Comparison of ENCODE assay signal across 8 mouse cellular contexts in genomic region chr16:91541573-91542081, GRCm38 (mm10). TPM values are rescaled to one million over a fixed set of nuclear protein-coding genes. Genes with fewer than 3 reads are reported as not detected.
DNase-seq lines count a peak whose midpoint lies in the region; ATAC-seq lines count a peak whose summit lies in the region.

No protein-coding gene starts in this region.

- WGBS in kidney, embryonic 16.5 days, result 34% methylated on average over 10 of the region's 10 CpGs
- WGBS in embryonic facial prominence, embryonic 11.5 days, result 43% methylated on average over 10 of the region's 10 CpGs
- 42% methylated on average over 10 of the region's 10 CpGs for WGBS in midbrain, embryonic 10.5 days

- no peak overlapping the region for H3K27ac ChIP-seq in kidney, embryonic 16.5 days (ENCODE audit: low read length)
- H3K27ac ChIP-seq in embryonic facial prominence, embryonic 11.5 days (replicated peaks; ENCODE audit: low read depth, low read length), result no peak overlapping the region
- no peak overlapping the region for H3K27ac ChIP-seq in midbrain, embryonic 10.5 days (replicated peaks)

- no peaks in the 10 kb centered on the region for H3K9me3 ChIP-seq in kidney, embryonic 16.5 days (ENCODE audit: low read length)
- no peaks in the 10 kb centered on the region for H3K9me3 ChIP-seq in embryonic facial prominence, embryonic 11.5 days (replicated peaks; ENCODE audit: control insufficient read depth, low read length)
- H3K9me3 ChIP-seq in midbrain, embryonic 10.5 days (replicated peaks), result no peaks in the 10 kb centered on the region

- H3K36me3 ChIP-seq in kidney, embryonic 16.5 days (ENCODE audit: insufficient read depth, low read length), result no peaks in the 10 kb centered on the region
- no peaks in the 10 kb centered on the region for H3K36me3 ChIP-seq in embryonic facial prominence, embryonic 11.5 days (replicated peaks; ENCODE audit: control insufficient read depth, insufficient read depth, low read depth, low read length)
- no peaks in the 10 kb centered on the region for H3K36me3 ChIP-seq in midbrain, embryonic 10.5 days

- no peak overlapping the region; the same call in 1 of the 2 replicates for H3K9ac ChIP-seq in kidney, embryonic 16.5 days (replicated peaks; ENCODE audit: low read length)
- peak overlapping the region; percentile 4; the same call in 1 of the 2 replicates for H3K9ac ChIP-seq in embryonic facial prominence, embryonic 11.5 days (replicated peaks; ENCODE audit: low read length)

- peaks cover 28% of the 10 kb centered on the region for H3K4me1 ChIP-seq in kidney, embryonic 16.5 days (ENCODE audit: insufficient read depth, low read length)
- no peaks in the 10 kb centered on the region for H3K4me1 ChIP-seq in embryonic facial prominence, embryonic 11.5 days (ENCODE audit: control insufficient read depth, insufficient read depth, low read length)
- peaks cover 15% of the 10 kb centered on the region for H3K4me1 ChIP-seq in midbrain, embryonic 10.5 days

- H3K27me3 ChIP-seq in kidney, embryonic 16.5 days (ENCODE audit: insufficient read depth, low read length), result no peaks in the 10 kb centered on the region
- H3K27me3 ChIP-seq in embryonic facial prominence, embryonic 11.5 days (ENCODE audit: control insufficient read depth, insufficient read depth, low read length), result no peaks in the 10 kb centered on the region
- H3K27me3 ChIP-seq in midbrain, embryonic 10.5 days (ENCODE audit: low read depth, poor library complexity, severe bottlenecking), result peaks cover 23% of the 10 kb centered on the region

- ATAC-seq in kidney, embryonic 16.5 days (ENCODE audit: low FRiP score, low TSS enrichment), result no peak
- ATAC-seq in embryonic facial prominence, embryonic 11.5 days (replicated peaks; ENCODE audit: insufficient number of reproducible peaks, low FRiP score, low TSS enrichment, low read depth), result no peak
- peak; percentile 33 for ATAC-seq in inflammation-experienced regulatory T-cells, adult 6 months

- H3K4me3 ChIP-seq in kidney, embryonic 16.5 days (ENCODE audit: low read length), result no peak overlapping the region
- H3K4me3 ChIP-seq in embryonic facial prominence, embryonic 11.5 days (ENCODE audit: low read depth, low read length), result no peak overlapping the region
- peak overlapping the region; percentile 33; the same call in 1 of the 2 replicates for H3K4me3 ChIP-seq in midbrain, embryonic 10.5 days

- no peak for DNase-seq in kidney, postnatal 25 days
- no peak for DNase-seq in embryonic facial prominence, embryonic 11.5 days (ENCODE audit: low spot score)
- no peak for DNase-seq in midbrain, embryonic 10.5 days (ENCODE audit: low spot score)
- DNase-seq in thymus, postnatal 0 days (ENCODE audit: low spot score), result peak; percentile 85
- DNase-seq in embryo, embryonic 10.5 days (ENCODE audit: low spot score), result no peak
- DNase-seq in urinary bladder, postnatal 25 days (ENCODE audit: low spot score), result no peak

- 0 out of 2 replicates have a peak overlapping the region, but pooled peaks have one; percentile 1 for H3K4me2 ChIP-seq in kidney, embryonic 16.5 days (replicated peaks; ENCODE audit: low read depth, low read length)
- peak overlapping the region; percentile 29 for H3K4me2 ChIP-seq in embryonic facial prominence, embryonic 11.5 days (ENCODE audit: low read depth, low read length)

RNA-seq across cellular contexts. Expression of gene Ifngr2, which starts 5.2 kb away (rescaled TPM):
- polyA plus RNA-seq in kidney, embryonic 16.5 days (2015; fragmentation: Nextera tagmentation; extraction: Ambion mirVana), result 52.1 and 52.7 TPM in 2 replicates
- 40.4 and 41.4 TPM in 2 replicates for polyA plus RNA-seq in embryonic facial prominence, embryonic 11.5 days (2014; fragmentation: Nextera tagmentation; extraction: Ambion mirVana)
- 10 to 100 TPM in 2 of 3 experiments, 1 to 10 TPM in 1; 3.4 to 30.9 (median 14.7) TPM for polyA plus RNA-seq in inflammation-experienced regulatory T-cells, adult 6 months (2017; shearing (Covaris generic))
- polyA plus RNA-seq in midbrain, embryonic 10.5 days (2016; fragmentation: Nextera tagmentation; extraction: Ambion mirVana), result 23.8 and 34.5 TPM in 2 replicates
- polyA plus RNA-seq in thymus, postnatal 0 days (2015; fragmentation: Nextera tagmentation; extraction: Ambion mirVana), result 38.1 and 41.6 TPM in 2 replicates

RNA-seq across cellular contexts. Expression of gene Tmem50b, which starts 56.0 kb away (rescaled TPM):
- polyA plus RNA-seq in kidney, embryonic 16.5 days (2015; fragmentation: Nextera tagmentation; extraction: Ambion mirVana), result 42.1 and 47.7 TPM in 2 replicates
- 39.8 and 41.6 TPM in 2 replicates for polyA plus RNA-seq in embryonic facial prominence, embryonic 11.5 days (2014; fragmentation: Nextera tagmentation; extraction: Ambion mirVana)
- 10 to 100 TPM; 28.2 to 36.1 (median 34.2) TPM for polyA plus RNA-seq in inflammation-experienced regulatory T-cells, adult 6 months (2017; shearing (Covaris generic))
- 41.4 and 43.3 TPM in 2 replicates for polyA plus RNA-seq in midbrain, embryonic 10.5 days (2016; fragmentation: Nextera tagmentation; extraction: Ambion mirVana)
- polyA plus RNA-seq in thymus, postnatal 0 days (2015; fragmentation: Nextera tagmentation; extraction: Ambion mirVana), result 33.9 and 38.5 TPM in 2 replicates

RNA-seq across cellular contexts. Expression of gene Ifnar1, which starts 56.6 kb away (rescaled TPM):
- polyA plus RNA-seq in kidney, embryonic 16.5 days (2015; fragmentation: Nextera tagmentation; extraction: Ambion mirVana), result 67.3 and 71.8 TPM in 2 replicates
- polyA plus RNA-seq in embryonic facial prominence, embryonic 11.5 days (2014; fragmentation: Nextera tagmentation; extraction: Ambion mirVana), result 51.5 and 57.4 TPM in 2 replicates
- 10 to 100 TPM; 61.2 to 75.3 (median 62.6) TPM for polyA plus RNA-seq in inflammation-experienced regulatory T-cells, adult 6 months (2017; shearing (Covaris generic))
- polyA plus RNA-seq in midbrain, embryonic 10.5 days (2016; fragmentation: Nextera tagmentation; extraction: Ambion mirVana), result 52.0 and 55.8 TPM in 2 replicates
- 30.2 and 40.9 TPM in 2 replicates for polyA plus RNA-seq in thymus, postnatal 0 days (2015; fragmentation: Nextera tagmentation; extraction: Ambion mirVana)
